Mouse (Mus musculus) brain, embryonic 18.5 days (tissue): ENCODE results near the gene Th.

ENCODE experiments used
- DNase-seq: peaks from one replicate; pipeline ENCODE4 v3.0.0-alpha.2; 2012; ENCODE audit warnings: low read depth, low spot score

Th gene

DNA sequence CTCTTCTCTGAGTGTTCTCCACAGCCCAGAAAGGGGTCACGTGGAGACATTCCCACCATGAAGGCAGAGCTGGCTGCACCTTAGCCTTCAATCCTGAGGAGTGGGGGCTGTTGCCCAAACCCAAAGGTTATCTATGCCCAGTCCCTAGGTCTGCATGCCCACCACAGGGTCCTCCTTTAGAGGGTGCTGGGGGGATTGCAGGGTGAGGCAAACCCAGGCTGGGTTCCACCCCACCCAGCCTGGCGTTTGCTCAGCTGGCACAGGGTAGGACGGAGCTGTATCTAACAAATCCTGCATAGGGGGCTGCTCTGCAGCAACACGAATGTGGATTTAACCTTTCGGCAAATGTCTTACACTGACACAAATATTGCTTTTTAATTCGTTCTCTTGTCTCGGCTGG lies 29.2 kb downstream of the Th start:
- DNase-seq: no peak

DNA sequence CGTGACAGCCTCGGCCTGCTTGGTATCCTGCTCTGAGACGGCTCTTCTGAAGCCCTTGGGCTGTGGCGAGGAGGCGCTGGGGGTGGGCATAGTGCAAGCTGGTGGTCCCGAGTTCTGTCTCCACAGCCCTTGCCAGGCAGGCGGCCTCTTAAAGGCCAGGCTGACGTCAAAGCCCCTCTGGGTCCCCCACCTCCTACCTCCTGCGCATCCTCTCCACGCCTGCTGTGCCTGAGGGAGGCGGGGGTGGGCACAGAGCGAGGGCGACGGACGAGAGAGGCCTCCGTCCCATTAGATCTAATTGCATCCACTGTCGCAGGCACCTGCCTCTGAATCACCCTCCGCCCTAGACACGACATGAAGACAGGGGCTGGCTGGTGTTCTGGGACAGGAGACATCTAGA lies 31.1 kb downstream of the Th start:
- DNase-seq: no peak

DNA sequence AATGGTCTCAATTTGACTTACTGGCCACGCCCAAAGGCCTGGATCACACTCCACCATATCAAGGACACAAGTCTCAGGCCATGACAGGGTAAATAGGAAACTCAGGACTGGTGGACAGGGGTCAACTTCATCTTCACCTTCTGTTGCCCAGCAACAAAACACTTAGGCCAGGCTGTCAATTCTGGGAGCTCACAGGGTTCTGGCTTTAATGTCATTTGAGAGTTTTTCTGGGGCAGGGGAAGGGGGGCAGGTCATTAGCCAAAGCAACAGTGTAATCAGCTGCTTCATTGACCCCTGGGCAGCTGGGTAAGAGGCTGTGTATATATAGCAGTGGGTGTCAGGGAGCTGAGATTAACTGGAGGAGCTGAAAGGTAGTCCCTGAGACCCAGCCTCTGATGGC lies 33.5 kb downstream of the Th start:
- DNase-seq: no peak

DNA sequence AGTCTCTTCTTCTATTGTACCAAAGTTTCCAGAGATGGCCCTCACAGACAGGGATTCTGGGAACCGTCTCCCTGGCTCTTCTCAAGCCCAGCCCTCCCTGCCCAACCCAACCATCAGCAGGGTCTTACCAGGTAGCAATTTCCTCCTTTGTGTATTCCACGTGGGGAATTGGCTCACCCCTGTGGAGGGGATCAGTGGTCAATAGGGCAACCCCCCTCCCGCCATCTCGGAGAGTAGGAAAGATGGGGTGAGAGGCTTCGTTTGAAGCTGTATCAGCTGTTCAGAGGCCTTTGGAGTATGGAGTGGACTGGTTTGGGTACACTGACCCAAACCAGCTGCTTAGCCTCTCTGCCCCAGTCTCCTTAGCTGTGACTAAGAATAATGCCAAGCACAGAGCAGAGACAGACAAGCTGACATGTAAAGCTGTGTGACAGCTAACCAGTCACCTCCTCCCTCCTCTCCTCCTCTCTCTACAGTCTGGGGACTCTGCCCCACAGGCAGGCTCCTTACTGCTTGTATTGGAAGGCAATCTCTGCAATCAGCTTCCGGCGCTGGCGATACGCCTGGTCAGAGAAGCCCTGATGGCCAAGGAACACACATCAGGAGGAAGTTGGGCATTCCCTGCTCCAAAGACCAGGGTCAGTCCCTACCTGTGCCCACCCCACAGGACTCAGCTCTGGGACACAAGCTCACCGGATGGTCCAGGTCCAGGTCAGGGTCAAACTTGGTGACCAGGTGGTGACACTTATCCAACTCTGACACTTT lies 34.8 kb downstream of the Th start:
- no peak for DNase-seq

DNA sequence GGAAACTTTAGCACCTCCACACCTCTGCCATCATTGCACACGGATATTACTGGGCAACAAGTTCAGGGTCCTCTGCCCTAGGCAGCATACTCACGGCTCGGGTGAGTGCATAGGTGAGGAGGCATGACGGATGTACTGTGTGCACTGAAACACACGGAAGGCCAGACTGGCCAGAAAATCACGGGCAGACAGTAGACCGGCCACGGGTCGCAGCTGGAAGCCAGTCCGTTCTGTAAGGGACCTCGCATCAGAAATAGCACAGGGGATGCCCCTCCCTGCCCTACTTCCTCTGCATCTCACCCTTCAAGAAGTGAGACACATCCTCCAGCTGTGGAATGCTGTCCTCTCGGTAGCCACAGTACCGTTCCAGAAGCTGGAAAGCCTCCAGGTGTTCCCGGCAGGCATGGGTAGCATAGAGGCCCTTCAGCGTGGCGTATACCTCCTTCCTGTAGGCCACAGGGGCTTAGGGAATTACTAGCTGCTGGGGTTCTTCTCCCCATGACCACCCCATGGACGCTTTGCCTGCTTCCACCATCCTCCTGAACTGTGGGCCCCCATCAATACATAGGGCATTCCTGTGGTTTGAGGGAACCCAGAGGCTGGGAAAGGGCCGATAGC lies 35.6 kb downstream of the Th start:
- DNase-seq: no peak

DNA sequence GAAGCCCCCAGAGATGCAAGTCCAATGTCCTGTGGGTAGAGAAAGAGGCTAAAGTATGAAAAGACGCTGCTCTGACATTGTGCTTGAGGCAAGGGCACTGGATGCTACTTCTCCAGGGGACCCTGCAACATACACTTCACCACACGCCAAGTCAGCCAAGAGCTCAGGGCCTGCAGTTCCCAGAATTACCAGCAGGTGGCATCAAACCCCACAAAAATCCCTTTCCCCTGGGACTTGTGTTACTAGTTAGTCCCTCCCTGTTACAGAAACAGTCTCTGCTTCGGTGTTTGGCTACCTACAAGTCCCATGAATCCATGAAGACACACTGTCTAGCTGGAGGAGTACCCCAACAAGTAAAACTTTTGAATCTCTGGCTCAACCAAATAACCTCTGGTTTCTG lies 36.3 kb downstream of the Th start:
- DNase-seq: peak; percentile 71

DNA sequence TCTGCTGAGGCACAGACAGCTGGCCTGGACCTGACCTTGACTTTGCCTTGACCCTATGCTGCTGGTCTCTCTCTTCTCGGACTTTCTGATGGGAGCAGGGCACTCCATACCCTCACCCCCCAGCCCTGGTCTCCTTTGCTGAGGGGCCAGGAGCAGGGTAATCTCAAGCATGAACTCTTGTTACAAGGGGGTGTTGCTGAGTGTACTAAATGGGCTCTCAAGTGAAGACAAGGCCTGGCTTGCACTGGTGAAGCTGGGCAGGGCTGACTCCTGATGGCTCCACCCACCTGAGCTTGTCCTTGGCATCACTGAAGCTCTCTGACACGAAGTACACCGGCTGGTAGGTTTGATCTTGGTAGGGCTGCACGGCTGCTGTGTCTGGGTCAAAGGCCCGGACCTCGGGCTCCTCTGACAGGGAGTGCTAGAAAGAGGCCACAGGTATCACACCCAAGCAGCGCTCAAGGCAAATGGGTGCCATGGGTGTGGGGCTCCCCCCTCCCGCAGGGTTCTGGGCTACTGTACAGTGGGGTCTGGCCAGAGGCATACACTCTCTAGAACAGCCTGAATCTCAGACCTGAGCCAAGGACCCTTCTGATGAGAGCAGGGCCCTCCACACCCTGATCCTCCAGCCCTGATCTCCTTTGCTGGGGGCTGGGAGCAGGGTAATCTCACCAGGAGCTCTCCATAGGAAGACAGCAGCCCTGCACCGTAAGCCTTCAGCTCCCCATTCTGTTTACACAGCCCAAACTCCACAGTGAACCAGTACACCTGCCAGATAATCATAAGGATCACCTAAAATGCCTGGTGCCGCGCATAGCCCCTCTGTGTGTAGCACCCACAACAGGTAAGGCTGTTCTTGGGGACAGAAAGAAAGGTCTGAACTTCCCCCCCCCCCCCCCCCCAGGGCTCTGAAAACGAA lies 36.9 kb downstream of the Th start:
- no peak for DNase-seq

DNA sequence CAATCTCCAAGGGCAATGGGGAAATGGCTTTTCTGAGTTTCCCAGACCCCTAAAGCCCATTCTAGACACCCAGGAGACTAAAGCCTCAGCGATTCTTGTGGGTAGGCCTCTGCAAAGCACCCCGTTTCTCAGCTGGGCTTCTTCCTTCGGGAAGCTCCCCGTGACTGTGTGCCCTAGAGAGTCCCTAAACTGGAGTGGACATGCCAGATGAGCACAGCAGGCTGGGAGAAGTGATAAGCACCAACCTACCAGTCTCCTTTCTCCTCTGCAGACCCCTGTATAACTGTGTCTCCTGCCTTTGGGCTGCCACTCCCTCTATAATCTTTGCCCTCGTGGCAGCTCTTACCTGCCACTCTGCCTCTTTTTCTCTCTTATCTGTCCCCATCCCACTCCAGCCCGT lies 37.6 kb downstream of the Th start:
- DNase-seq: no peak

DNA sequence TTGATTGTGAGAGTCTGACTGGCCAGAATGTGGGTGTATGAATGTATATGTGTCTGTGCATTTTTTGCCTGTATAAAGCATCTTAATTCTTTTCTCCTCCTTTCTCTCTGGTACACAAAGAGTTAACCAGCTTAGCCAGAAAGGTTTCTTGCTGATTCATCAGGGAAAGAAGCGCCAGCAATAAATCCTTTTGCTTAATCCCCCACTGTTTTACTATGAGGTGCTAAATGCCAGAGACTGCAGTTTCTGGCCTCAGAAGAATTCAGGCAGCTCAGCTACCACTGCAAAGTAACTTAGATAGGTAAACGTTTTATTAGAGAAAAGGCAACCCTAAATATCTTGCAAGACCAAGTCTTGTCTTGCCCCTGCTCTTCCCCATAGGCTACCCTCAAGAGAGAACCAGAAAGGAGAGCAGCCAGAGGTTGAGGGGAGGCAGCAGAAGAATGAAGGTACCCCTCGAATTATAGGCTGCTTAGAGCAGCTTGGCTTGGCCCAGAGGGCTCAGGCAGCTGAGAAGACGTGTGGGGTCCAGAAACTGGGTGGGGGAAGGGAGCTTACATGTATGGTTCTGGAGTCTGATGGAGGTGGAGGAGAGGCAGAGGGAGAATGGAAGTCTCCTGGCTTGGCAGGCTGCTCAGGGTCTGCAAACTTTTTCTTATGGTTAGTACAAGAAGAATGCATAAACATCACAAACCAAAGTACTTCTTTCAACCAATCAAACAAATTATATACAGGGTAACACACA lies 61.3 kb downstream of the Th start:
- no peak for DNase-seq

DNA sequence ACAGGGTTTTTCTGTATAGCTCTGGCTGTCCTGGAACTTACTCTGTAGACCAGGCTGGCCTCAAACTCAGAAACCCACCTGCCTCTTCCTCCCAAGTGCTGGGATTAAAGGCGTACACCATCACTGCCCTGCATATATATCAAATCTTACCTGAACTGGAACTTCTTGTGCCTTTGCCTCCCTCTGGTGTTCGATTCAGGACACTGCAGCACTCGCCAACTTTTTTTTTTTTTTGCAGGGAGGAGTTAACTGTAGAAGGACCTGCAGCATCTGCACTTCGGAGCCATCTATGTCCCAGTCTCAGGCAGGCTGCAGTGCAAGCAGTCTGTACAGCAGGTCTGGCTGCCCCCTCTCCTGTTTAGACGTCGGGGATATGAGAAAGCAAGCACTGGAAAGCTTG lies 80.2 kb downstream of the Th start:
- DNase-seq: no peak
